Mouse (Mus musculus): ENCODE measurements around the gene Mgmt.

Gene Mgmt

DNA sequence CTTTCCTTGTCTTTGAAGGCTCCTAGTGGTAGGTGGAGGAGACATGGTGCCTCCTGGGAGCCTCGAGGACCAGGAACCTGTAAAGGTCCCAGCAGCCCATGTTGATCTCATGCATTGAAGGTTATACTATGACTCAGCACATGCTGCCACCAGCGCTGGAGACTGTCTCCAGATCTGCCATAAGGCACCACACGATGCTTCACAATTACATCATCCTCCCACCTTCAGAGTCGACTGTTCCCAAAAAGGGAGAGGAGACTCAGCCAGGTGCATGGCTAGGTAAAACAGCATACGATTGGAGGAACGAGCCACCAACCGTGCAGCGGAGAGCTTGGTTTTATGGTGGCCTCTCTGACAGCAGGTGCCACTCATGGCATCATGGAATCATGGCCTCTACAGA, 234.3 kb downstream of the Mgmt start:
- no peak for DNase-seq (ENCODE audit: low spot score)

- DNase-seq (ENCODE audit: low spot score), result no peak
Measured at GRCm38 (mm10) chr7:137130211-137130610, 235.8 kb downstream of the Mgmt start.

- no peak for DNase-seq (ENCODE audit: low spot score)
Measured at GRCm38 (mm10) chr7:137131957-137132356, 237.5 kb downstream of the Mgmt start.

- no peak for DNase-seq (ENCODE audit: low spot score)
Measured at GRCm38 (mm10) chr7:137138101-137138500, 243.7 kb downstream of the Mgmt start.

DNA sequence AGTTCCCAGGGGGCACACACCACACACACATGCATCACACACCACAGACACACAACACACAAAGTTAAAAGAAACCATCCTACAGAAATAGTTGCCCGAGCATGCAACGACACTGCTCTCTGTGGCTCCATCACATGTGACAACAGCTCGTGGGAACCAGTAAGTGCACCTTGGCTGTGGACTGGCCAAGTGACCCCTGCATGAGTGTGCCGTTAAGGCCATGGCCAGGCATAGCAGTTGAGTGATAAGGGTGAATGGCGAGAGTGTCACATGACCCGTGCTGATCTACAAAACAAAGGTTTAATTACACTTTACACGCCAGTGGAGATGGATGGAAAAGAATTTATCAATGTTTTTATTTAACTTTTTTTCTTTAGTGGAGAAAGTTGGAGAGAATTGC, 245.9 kb downstream of the Mgmt start:
- no peak for DNase-seq (ENCODE audit: low spot score)

GRCm38 (mm10) chr7:137141386-137141785, 247.0 kb downstream of the Mgmt start:
- no peak for DNase-seq (ENCODE audit: low spot score)

GRCm38 (mm10) chr7:137147101-137147500, 252.7 kb downstream of the Mgmt start:
- no peak for DNase-seq (ENCODE audit: low spot score)

DNA sequence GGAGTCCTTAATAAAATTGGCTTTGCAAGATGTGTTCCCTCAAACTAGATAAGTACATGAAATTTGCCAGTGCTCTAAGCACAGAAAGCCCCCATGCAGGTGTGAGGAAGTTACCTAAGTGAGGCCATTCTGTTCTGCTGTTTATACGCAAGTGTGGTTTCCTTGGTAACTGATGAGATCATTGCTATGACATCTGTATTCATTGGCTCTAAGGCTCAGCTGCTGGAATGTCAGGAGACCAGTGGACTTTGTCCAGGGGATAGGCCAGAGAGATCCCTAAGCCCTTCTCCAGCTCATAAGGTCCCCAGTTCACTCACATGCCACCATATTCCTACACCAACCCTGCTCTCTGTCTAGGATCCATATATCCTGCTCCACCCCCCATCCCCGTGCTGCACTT, 257.4 kb downstream of the Mgmt start:
- peak; percentile 20 for DNase-seq (ENCODE audit: low spot score)

DNA sequence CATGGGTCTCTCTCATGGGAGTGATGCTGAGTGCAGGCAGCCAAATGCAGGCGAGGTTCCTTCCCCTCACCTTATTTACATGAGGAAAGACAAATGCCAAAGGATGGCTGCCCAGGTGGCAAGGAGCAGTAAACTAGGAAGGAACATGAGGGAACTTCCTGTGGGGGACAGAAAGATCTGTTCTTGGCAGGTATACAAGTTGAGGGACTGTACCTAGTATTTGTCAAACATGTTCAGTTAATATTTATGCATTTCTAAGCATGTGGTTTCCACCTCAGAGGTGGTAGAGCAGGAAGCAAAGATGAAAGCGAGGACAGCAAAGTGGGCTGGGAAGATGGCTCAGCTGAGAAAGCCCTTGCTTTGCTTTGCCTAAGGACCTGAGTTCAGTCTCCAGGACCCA, 260.2 kb downstream of the Mgmt start:
- DNase-seq (ENCODE audit: low spot score), result no peak

GRCm38 (mm10) chr7:137159086-137159485, 264.7 kb downstream of the Mgmt start:
- DNase-seq (ENCODE audit: low spot score), result no peak

GRCm38 (mm10) chr7:137172278-137172677, 277.9 kb downstream of the Mgmt start:
- no peak for DNase-seq (ENCODE audit: low spot score)

All from MN1 (cell line).